Mouse (Mus musculus) intestine, embryonic 14.5 days (tissue): ENCODE measurements around the gene Ptpn11. TPM values are rescaled to one million over a fixed set of nuclear protein-coding genes. Genes with fewer than 3 reads are reported as not detected.
"Not testable (repeated sequence)": the region's sequence is repeated elsewhere in the genome, so short reads cannot be mapped to it uniquely, and the experiment has no call there.

Source experiments
- ATAC-seq: fragments of 200-750 bp; cut with Nextera tagmentation; replicated peaks from 2 replicates; pipeline ENCODE4 v1.8.0; 2017; ENCODE audit warnings: low read depth, moderate number of reproducible peaks, moderate TSS enrichment, moderate library complexity; ENCODE audit not compliant: low FRiP score, low TSS enrichment
- DNase-seq: peaks from one replicate; pipeline ENCODE4 v3.0.0-alpha.2; 2018; ENCODE audit warnings: low spot score
- H3K27ac ChIP-seq: fragments of 300-500 bp; sonication (generic); 2 replicates; pipeline ENCODE4 v1.5.1; 2014; ENCODE audit warnings: low read depth, mild to moderate bottlenecking, control low read depth
- H3K27me3 ChIP-seq: fragments of 300-500 bp; sonication (generic); replicated peaks from 2 replicates; pipeline ENCODE4 v1.6.1; 2014; ENCODE audit warnings: low read length, control low read depth; ENCODE audit not compliant: control insufficient read depth, insufficient read depth
- H3K36me3 ChIP-seq: fragments of 300-500 bp; sonication (generic); 2 replicates; pipeline ENCODE4 v1.6.1; 2014; ENCODE audit warnings: low read length, control low read depth; ENCODE audit not compliant: control insufficient read depth, insufficient read depth
- H3K4me1 ChIP-seq: fragments of 300-500 bp; sonication (generic); replicated peaks from 2 replicates; pipeline ENCODE4 v1.6.1; 2014; ENCODE audit warnings: low read length, control low read depth, mixed read lengths; ENCODE audit not compliant: control insufficient read depth, insufficient read depth
- H3K4me2 ChIP-seq: fragments of 300-500 bp; sonication (generic); 2 replicates; pipeline ENCODE4 v1.6.1; 2014; ENCODE audit warnings: low read length
- H3K4me3 ChIP-seq: fragments of 300-500 bp; sonication (generic); 2 replicates; pipeline ENCODE4 v1.5.1; 2014; ENCODE audit warnings: low read depth, low read length, control low read depth, mixed read lengths
- H3K9ac ChIP-seq: fragments of 300-500 bp; sonication (generic); 2 replicates; pipeline ENCODE4 v1.6.1; 2014; ENCODE audit warnings: mild to moderate bottlenecking, low read length
- H3K9me3 ChIP-seq: fragments of 300-500 bp; sonication (generic); 2 replicates; pipeline ENCODE4 v1.6.1; 2016; ENCODE audit warnings: low read length, control low read depth; ENCODE audit not compliant: control insufficient read depth
- WGBS: fragments of 180-500 bp; shearing (Covaris S2); extraction: QIAGEN DNeasy Blood & Tissue Kit; methylation state at CpG from one replicate; pipeline ENCODE4 v1.1.7; 2014; 5-methylcytosine and 5-hydroxymethylcytosine counted together
- polyA plus RNA-seq: library from polyadenylated mRNA; unstranded; fragments of >200 nt; fragmentation: Nextera tagmentation; extraction: Ambion mirVana; gene quantifications from 2 replicates; pipeline ENCODE4 v1.2.1, GENCODE M21; 2014

Ptpn11 gene
- polyA plus RNA-seq: 23.2 and 24.3 TPM in 2 replicates

GRCm38 (mm10) chr5:121190836-121191583 lies at the start of gene Ptpn11:
Ptpn11 (minus strand) TSS chr5:121191397.
- peaks cover 25% of the 10 kb centered on the region for H3K4me1 ChIP-seq
- under 1% methylated on average over 97 of the region's 98 CpGs for WGBS

GRCm38 (mm10) chr5:121239846-121240245 lies 48.6 kb upstream of the Ptpn11 start:
- H3K9me3 ChIP-seq: no peaks in the 10 kb centered on the region
- no peak overlapping the region for H3K4me3 ChIP-seq
- no peaks in the 10 kb centered on the region for H3K4me1 ChIP-seq
- H3K9ac ChIP-seq: no peak overlapping the region
- no peaks in the 10 kb centered on the region for H3K27me3 ChIP-seq
- no peak overlapping the region for H3K27ac ChIP-seq
- ATAC-seq (no peak), DNase-seq (no peak)
- no peaks in the 10 kb centered on the region for H3K36me3 ChIP-seq
- WGBS: 73% methylated on average over 5 of the region's 5 CpGs
- H3K4me2 ChIP-seq: no peak overlapping the region

More at GRCm38 (mm10) chr5:121190836-121191583, at the start of gene Ptpn11:
- no peaks in the 10 kb centered on the region for H3K9me3 ChIP-seq
- H3K36me3 ChIP-seq: no peaks in the 10 kb centered on the region
- H3K4me3 ChIP-seq: peak within 1 kb of the TSS; percentile 86
- H3K9ac ChIP-seq: peak within 1 kb of the TSS; percentile 94
- ATAC-seq (peak; percentile 94), DNase-seq (peak; percentile 95)
- H3K27ac ChIP-seq: peak within 1 kb of the TSS; percentile 77
- peak within 1 kb of the TSS; percentile 84 for H3K4me2 ChIP-seq
- no peaks in the 10 kb centered on the region for H3K27me3 ChIP-seq

- no peak overlapping the region for H3K27ac ChIP-seq
- H3K27me3 ChIP-seq: no peaks in the 10 kb centered on the region
- H3K4me2 ChIP-seq: no peak overlapping the region
- no peaks in the 10 kb centered on the region for H3K36me3 ChIP-seq
- no peaks in the 10 kb centered on the region for H3K9me3 ChIP-seq
- no peak overlapping the region for H3K4me3 ChIP-seq
- DNase-seq (no peak), ATAC-seq (no peak)
- H3K9ac ChIP-seq: no peak overlapping the region
- H3K4me1 ChIP-seq: no peaks in the 10 kb centered on the region
- WGBS: 73% methylated on average over 2 of the region's 2 CpGs
Observed at GRCm38 (mm10) chr5:121238208-121238607, 47.0 kb upstream of the Ptpn11 start.

- Histone ChIP-seq H3K9me3 (no peaks in the 10 kb centered on the region), H3K36me3 (no peaks in the 10 kb centered on the region), H3K4me2 (no peak overlapping the region), H3K9ac (no peak overlapping the region), H3K4me3 (no peak overlapping the region), H3K27ac (no peak overlapping the region), H3K27me3 (no peaks in the 10 kb centered on the region), H3K4me1 (no peaks in the 10 kb centered on the region)
- WGBS: 71% methylated on average over 5 of the region's 5 CpGs
- no peak for ATAC-seq
- no peak for DNase-seq
Observed at GRCm38 (mm10) chr5:121236171-121236570, 45.0 kb upstream of the Ptpn11 start.

- Histone ChIP-seq H3K4me2 (no peak overlapping the region), H3K9me3 (no peaks in the 10 kb centered on the region), H3K9ac (no peak overlapping the region), H3K27me3 (no peaks in the 10 kb centered on the region), H3K27ac (no peak overlapping the region), H3K4me3 (no peak overlapping the region), H3K4me1 (no peaks in the 10 kb centered on the region), H3K36me3 (no peaks in the 10 kb centered on the region)
- WGBS: 58% methylated on average over 2 of the region's 2 CpGs
- DNase-seq: no peak
- ATAC-seq: no peak
Observed at GRCm38 (mm10) chr5:121233726-121234125, 42.5 kb upstream of the Ptpn11 start.

GRCm38 (mm10) chr5:121232789-121233188 lies 41.6 kb upstream of the Ptpn11 start:
- DNase-seq (no peak), ATAC-seq (no peak)
- no peak overlapping the region for H3K4me3 ChIP-seq
- no peak overlapping the region for H3K4me2 ChIP-seq
- H3K9ac ChIP-seq: no peak overlapping the region
- no peaks in the 10 kb centered on the region for H3K36me3 ChIP-seq
- no peaks in the 10 kb centered on the region for H3K27me3 ChIP-seq
- H3K27ac ChIP-seq: no peak overlapping the region
- 100% methylated on average over 1 of the region's 1 CpGs for WGBS
- no peaks in the 10 kb centered on the region for H3K9me3 ChIP-seq
- H3K4me1 ChIP-seq: no peaks in the 10 kb centered on the region

- no peak overlapping the region for H3K4me3 ChIP-seq
- no peaks in the 10 kb centered on the region for H3K9me3 ChIP-seq
- H3K4me2 ChIP-seq: no peak overlapping the region
- H3K27me3 ChIP-seq: no peaks in the 10 kb centered on the region
- 90% methylated on average over 9 of the region's 9 CpGs for WGBS
- no peak overlapping the region for H3K9ac ChIP-seq
- H3K36me3 ChIP-seq: no peaks in the 10 kb centered on the region
- H3K4me1 ChIP-seq: no peaks in the 10 kb centered on the region
- no peak for ATAC-seq
- H3K27ac ChIP-seq: no peak overlapping the region
- no peak for DNase-seq
Observed at GRCm38 (mm10) chr5:121230811-121231210, 39.6 kb upstream of the Ptpn11 start.

GRCm38 (mm10) chr5:121229182-121229581 lies 38.0 kb upstream of the Ptpn11 start:
- Histone ChIP-seq H3K27me3 (no peaks in the 10 kb centered on the region), H3K36me3 (no peaks in the 10 kb centered on the region), H3K27ac (peak overlapping the region; percentile 14; the same call in 1 of the 2 replicates), H3K4me2 (no peak overlapping the region), H3K9ac (no peak overlapping the region), H3K4me1 (no peaks in the 10 kb centered on the region), H3K4me3 (no peak overlapping the region), H3K9me3 (no peaks in the 10 kb centered on the region)
- DNase-seq (no peak), ATAC-seq (no peak)
- WGBS: 44% methylated on average over 2 of the region's 2 CpGs

GRCm38 (mm10) chr5:121227330-121227729 lies 36.1 kb upstream of the Ptpn11 start:
- not testable (repeated sequence) for H3K4me1 ChIP-seq, DNase-seq, H3K27me3 ChIP-seq, H3K9me3 ChIP-seq, H3K4me3 ChIP-seq, H3K36me3 ChIP-seq, H3K9ac ChIP-seq, H3K27ac ChIP-seq, H3K4me2 ChIP-seq, ATAC-seq
- WGBS: 74% methylated on average over 1 of the region's 1 CpGs
